Mouse (Mus musculus): ENCODE measurements around the gene Dnaja4.
"Not testable (repeated sequence)": the region's sequence is repeated elsewhere in the genome, so short reads cannot be mapped to it uniquely, and the experiment has no call there.

The Dnaja4 gene

GRCm38 (mm10) chr9:54698318-54699086 is at the start of gene Dnaja4:
Gene Dnaja4, plus strand, starts transcription at chr9:54698873.
- no peak for DNase-seq (ENCODE audit: low read depth, low spot score)

- DNase-seq (ENCODE audit: low read depth, low spot score) = no peak
Observed at GRCm38 (mm10) chr9:54649360-54649759, 49.3 kb upstream of the Dnaja4 start.

- no peak for DNase-seq (ENCODE audit: low read depth, low spot score)
Observed at GRCm38 (mm10) chr9:54652778-54653177, 45.9 kb upstream of the Dnaja4 start.

- no peak for DNase-seq (ENCODE audit: low read depth, low spot score)
Observed at GRCm38 (mm10) chr9:54655846-54656245, 42.8 kb upstream of the Dnaja4 start.

DNA sequence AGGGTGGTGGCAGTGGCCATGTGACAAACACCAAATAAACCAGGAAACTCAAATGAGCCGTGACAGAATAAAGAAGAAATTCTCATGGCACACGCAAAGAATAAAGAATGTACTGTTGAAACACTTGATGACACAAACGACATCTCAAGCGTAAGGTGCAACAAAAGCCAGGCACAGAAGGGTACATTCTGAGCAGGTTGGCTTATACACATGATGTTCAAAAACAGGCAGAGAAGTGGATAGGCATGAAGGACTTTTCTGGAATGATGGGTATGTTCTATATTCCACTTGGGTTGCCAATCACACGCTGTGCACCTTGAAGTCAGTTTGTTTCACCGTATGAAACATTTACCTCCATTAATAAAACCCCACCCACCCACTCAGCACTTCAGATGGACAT is 42.3 kb upstream of the Dnaja4 start:
- no peak for DNase-seq (ENCODE audit: low read depth, low spot score)

DNA sequence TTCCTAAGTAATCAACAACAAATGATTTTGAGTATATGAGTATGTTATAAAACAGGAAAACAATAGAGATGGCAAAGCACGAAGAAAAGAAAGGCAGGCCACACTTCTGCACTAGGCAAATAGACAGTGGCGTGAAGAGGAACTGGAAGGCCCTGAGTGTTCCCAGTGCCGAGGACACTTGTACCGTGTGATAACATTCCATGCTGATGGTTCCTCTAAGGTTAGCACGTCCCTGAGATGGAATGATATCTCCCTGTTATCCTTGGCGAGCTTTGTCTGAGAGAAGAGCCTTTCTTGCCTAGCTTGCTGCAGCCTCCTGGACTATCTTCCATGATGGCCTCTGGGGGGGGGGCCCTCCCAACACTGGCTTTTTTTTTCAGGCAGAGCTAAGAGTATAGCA is 39.9 kb upstream of the Dnaja4 start:
- no peak for DNase-seq (ENCODE audit: low read depth, low spot score)

DNA sequence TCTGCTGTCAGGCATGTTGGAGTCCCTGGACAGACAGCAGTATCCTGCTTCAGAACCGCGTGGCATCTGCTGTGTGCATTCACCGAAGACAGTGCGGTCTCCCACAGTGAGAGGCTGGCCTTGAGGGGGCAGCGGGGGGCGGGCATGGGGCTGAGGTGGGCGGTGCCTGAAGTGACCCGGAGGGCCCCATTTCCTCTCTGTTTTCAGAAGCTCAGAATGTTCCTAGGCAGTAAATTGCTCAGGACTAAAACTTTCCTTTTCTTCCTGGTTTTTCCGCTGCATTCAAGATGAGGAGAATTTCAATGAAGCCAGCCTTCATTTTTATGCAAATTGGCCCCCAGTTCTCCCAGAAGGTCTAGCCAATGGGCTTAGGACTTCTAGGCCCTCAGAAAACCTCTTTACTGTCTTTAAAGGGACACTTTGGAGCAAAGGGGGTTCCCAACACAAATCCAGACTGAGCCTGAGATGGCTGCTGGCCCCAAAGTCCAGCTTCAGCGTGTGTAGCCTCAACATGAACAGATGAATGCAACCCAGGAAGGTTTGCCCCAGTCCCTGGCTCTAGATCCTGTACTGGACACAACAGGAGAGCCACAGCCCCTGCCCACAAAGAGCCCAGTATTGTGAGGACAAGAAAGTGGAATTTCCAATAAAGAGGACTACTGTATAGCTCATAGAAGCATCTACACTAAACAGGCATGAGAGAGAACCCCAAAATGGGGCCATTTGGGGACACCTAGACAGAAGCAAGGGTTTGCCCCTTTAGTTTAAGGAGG is 36.9 kb upstream of the Dnaja4 start, which contains the start of gene Acsbg1:
Gene Acsbg1, minus strand, starts transcription at position 266 of the 773 bp plus-strand sequence.
- no peak for DNase-seq (ENCODE audit: low read depth, low spot score)

DNA sequence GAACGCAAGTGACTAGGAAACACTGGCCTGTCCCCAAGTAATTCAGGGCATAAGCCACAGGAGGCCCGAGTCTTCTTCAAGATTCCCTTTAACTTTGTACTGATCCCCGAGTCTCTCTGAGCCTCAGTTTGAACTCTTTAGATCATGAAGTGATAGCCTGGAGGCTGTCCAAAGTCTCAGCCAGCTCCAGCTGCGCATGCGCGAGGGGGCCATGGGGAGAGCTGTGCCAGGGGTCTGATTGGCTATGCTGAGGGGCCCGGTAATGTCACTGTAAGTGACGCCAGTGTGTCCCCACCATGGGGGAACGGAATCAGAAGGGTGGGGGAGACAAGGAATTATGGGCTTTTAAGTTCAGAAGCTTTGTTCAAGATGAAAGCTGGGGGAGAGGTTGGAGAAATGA is 34.3 kb upstream of the Dnaja4 start:
- DNase-seq (ENCODE audit: low read depth, low spot score) = no peak

DNA sequence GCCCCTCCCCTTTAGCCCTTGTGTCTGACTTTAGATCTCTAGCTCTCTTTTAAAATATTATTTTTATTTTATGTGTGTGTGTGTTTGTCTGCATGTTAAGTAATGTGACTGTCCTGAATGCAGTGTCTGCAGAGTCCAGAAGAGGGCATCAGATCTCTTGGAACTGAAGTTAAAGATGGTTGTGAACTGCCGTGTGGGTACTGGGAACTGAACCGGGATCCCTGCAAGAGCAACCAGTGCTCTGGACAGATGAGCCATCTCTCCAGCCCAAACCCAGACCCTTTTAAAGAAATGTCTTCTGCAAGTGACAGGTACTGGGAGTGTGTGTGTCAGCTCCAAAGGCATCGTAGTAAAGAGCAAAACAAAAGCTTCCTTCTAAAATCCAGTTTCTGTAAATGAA is 32.6 kb upstream of the Dnaja4 start:
- DNase-seq (ENCODE audit: low read depth, low spot score) = no peak

DNA sequence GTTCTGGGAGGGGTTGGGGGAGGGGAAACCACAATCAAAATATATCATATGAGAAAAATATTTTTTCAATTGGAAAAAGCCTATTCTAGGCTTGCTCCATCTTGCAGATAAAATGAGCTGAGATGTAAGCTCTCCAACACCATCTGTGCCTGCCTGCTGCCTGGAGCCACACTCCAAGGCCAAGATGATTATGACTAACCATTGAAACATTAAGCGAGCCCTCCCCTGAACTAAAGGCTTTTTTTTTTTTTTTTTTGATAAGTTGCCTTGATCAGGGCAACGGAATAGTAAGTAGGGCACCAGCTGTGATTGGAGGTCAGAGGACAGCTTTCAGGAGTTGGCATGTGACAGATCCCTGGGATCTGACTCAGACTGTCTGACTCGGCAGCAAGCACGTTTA is 30.2 kb upstream of the Dnaja4 start:
- peak; percentile 6 for DNase-seq (ENCODE audit: low read depth, low spot score)

DNA sequence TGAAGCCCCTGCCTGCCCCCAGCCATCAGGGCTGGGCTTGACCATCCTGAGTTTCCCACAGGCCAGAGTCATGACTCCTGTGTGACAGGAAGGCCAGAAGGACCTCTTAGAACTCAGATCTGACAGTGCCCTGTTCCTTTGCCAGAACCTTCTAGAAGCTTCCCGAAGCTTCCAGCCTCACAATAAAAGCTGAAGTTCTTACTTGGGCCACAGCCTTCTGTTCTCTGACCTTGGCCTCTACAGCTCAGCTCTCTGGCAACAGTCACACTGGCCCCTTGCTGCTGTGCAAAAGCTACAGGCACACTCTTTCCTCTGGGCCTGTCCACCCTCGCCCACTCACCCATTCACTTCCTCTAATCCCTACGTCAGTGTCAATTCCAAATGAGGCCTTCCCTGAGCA is 26.7 kb upstream of the Dnaja4 start:
- no peak for DNase-seq (ENCODE audit: low read depth, low spot score)

GRCm38 (mm10) chr9:54673887-54674286 is 24.8 kb upstream of the Dnaja4 start:
- DNase-seq (ENCODE audit: low read depth, low spot score) = no peak

GRCm38 (mm10) chr9:54676531-54676986 is 22.1 kb upstream of the Dnaja4 start:
- DNase-seq (ENCODE audit: low read depth, low spot score) = peak; percentile 38

DNA sequence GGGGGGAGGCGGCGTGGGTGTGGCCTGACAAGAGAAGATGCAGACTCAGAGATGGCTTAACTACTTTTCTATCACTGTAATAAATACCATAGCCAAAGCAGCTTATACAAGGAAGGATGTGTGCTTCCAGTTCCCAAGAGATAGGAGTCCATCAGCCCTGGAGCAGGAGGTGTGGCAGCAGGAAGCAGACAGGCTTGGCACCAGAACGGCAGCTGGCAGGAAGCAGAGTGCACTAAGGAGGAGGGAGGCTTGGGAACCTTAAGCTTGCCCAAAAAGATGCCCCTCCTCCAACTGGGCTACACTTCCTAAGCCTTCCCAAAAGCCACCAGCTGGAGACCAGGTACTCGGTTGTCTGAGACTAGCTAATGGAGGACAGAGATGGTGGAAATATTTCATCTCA is 15.8 kb upstream of the Dnaja4 start:
- no peak for DNase-seq (ENCODE audit: low read depth, low spot score)

GRCm38 (mm10) chr9:54683814-54684605 is 14.7 kb upstream of the Dnaja4 start:
- no peak for DNase-seq (ENCODE audit: low read depth, low spot score)

DNA sequence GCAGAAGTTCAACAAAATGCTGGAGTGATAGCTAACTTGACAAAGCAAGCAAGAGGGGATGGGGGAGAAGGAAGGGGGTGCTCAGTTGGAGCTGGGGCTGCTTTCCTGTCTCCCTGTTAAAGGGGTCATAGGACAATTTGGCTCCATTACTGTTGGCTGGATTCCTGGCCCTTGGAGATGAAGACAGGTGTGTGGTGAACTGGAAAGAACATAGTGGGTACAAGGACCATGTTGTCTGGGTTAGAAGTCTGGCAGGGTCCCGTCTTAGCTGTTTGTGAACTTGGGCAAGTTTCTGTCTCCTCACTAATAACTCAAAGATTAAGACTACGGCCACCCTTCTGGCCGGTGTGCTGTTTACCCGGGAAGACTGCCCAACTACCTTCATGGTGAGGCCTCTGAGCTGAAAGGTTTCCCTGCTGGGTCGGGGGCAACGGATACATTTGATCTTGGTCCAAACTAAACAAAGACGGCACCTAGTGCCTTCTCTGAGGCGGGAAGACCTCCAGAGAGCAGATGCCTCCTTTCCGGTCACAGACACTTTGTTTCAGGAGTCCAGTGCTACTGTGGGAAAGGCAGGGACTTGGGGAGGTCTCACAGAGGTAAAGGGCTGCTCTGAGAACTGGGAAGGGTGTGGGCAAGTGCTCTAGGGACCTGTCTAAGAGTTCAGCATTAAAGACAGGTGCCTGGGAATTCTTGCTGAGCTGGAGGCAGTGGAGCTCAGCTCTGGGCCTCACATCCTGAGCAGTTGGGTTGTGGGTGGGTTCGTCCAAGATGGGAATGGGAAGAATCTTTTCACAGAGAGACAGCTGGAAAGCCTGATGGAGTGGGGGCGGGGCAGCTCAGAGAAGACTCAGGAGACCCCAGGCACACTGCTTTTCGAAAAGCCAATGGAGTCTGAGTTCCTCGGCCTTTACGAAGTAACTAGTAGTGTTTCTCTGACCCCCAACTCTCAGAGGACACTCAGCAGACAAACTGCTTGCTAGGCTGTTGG is 11.1 kb upstream of the Dnaja4 start:
- DNase-seq (ENCODE audit: low read depth, low spot score) = no peak

DNA sequence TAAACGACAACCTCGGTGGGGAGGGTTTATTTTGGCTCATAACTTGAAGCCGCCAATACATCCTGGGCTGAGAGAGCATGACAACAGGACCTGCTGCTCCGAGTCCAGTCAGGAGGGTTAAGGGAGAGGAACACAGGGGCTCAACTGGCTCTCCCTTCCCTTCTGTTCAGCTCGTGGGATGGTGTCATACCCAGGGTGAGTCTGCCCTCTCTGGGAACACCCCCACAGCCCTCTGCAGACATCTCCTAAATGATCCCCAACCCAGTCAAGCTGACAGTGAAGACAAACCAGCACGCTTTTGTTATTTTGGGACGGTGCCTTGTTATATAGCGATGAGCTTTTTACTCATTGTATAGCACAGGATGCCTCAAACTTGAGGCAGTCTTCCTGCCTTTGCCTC is 9.2 kb upstream of the Dnaja4 start:
- DNase-seq (ENCODE audit: low read depth, low spot score) = no peak

GRCm38 (mm10) chr9:54690697-54691096 is 8.0 kb upstream of the Dnaja4 start:
- DNase-seq (ENCODE audit: low read depth, low spot score) = not testable (repeated sequence)

DNA sequence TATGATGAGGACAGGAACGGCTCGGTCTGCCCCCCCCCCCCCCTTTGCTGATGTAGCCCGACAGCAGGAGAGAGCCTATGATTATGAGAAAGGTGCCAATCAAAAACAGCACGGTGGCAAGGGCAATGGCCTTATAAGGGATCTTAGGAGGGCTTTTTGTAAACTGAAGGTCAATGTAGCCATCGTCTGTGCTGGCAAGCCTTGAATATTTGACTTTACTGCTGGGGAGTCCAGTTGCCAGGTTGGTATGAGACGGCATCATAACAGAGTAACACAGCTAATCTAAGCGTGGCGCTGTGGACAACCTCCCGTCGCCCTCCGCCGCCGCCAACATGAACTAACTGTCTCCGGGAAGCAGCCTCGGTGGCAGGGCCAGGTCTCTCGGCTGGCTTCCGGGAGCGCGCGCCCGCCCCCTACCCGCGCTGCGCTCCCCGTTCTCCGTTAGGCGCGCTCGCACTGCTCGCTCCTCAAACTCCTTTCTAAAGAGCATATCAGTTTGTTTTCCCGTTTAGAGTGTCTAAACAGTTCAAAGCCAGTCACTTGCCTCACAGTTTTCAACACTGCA is 7.3 kb upstream of the Dnaja4 start:
- not testable (repeated sequence) for DNase-seq (ENCODE audit: low read depth, low spot score)

- DNase-seq (ENCODE audit: low read depth, low spot score) = no peak
Observed at GRCm38 (mm10) chr9:54699087-54699344, 343 bp downstream of the Dnaja4 start.

Data from retina, adult 2 months (tissue).